Mouse (Mus musculus) c-Kit-positive CD71-positive TER-119-positive erythroid progenitor cells, embryonic 14.5 days (primary cell): ENCODE data around the gene Lamc3.

Experiments used
- DNase-seq: peaks from one replicate; pipeline ENCODE4 v3.0.0-alpha.2; 2013; ENCODE audit warnings: low spot score

Lamc3 gene

DNA sequence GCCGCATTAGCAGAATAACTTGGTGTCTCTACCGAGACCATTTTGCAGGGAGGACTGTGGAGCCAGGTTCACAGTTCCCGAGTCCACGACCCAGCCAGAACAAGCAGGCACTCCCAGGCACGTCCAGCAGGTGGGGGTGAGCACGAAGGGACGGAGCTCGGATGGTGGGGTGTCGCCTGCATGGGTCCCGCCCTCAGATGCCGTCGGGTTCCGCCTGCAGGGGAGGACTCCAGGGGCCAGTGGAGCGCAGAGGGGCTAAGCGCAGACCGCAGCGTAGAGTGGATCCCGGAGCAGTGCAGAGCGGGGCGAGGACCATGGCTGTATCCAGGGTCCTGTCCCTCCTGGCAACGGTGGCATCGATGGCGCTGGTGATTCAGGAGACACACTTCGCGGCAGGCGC is at the start of gene Lamc3:
TSS of gene Lamc3 (plus strand) at position 262 of the 400 bp plus-strand sequence.
- DNase-seq = no peak

- DNase-seq = no peak
Observed at GRCm38 (mm10) chr2:31838868-31839267, 48.2 kb upstream of the Lamc3 start.

- no peak for DNase-seq
Observed at GRCm38 (mm10) chr2:31844729-31845136, 42.4 kb upstream of the Lamc3 start.

GRCm38 (mm10) chr2:31845512-31845895 is 41.6 kb upstream of the Lamc3 start:
- no peak for DNase-seq

GRCm38 (mm10) chr2:31845896-31846691 is 41.0 kb upstream of the Lamc3 start, which contains the start of gene Fibcd1:
TSS of gene Fibcd1 (minus strand) at chr2:31846005.
- no peak for DNase-seq

GRCm38 (mm10) chr2:31846692-31847660 is 40.1 kb upstream of the Lamc3 start:
- DNase-seq = no peak

DNA sequence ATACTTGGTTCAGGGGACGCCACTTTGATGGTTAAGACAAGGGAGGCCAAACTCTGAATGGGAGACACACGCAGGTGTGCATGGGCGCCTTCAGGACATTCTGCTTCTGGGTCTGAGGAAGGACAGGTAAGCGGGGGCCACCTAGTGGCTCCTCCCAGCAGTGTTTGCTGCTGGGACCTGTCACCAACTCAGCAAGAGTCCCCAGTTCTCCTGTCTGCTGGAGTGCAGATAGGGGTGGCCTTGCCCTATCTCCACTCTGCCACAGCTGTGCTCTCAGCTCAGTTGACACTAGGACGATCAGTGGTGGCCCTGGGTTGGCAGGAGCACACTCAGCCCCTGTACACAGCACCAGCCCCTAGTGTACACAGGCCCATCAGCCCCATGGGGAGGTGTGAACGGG is 39.2 kb upstream of the Lamc3 start:
- DNase-seq = peak; percentile 31

DNA sequence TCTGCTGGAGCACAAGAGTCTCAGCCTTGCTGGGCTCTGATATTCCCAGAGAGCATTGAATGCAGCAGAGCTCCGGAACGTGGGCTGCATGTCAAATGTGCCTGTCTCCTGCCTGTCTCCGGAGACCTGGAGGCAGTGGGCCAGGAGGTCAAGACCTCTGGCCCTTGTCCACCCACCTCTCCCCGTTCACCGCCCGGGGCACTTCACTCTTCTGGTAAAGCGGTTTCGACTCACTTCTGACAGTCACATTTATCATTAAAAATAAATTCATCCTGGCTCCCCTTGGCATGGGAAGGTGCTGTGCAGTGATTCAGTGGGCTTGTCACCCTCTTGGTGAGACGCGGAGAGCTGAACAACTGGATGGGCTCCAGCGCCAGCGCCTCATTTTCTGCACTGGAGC is 37.0 kb upstream of the Lamc3 start:
- DNase-seq = no peak

GRCm38 (mm10) chr2:31855991-31856390 is 31.1 kb upstream of the Lamc3 start:
- DNase-seq = no peak

DNA sequence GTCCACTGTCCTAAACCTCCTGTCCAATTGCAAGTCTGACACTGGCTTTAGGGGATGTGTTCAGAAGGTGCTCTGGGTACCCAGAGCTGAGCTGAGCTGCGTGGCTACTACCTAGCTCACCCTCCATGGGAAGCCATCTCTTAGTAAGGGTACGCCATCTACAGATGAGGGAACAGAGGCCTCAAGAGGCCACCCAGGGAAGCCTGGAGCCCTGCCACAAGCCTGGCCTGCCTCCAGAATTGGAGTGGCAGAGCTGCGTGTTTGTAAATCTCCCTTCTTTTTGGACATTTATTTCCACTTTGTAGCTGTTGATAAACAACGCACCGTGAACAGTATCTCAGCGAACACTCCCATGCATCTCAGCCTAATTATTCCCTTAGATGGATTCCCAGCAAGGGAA is 29.9 kb upstream of the Lamc3 start:
- no peak for DNase-seq

DNA sequence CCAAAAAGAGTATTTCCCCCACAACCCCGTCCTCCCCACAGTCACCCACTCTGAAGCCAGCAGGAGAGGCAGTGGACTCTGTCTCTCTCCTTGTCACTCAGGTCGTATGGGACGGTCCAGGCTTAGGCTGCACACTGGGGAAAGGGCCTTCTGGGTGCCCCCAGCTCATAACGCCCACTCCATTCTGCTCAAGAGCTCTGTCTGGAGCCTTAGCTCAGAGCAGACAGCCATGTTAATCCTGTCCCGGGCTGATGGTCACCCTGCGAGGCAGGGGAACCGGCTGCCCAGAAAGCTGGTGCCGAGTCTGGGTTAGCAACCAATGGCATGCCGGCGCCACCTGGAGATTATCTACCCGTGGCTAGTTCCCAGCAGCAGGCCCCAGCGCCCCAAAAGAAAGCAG is 28.6 kb upstream of the Lamc3 start:
- no peak for DNase-seq

GRCm38 (mm10) chr2:31862919-31863318 is 24.2 kb upstream of the Lamc3 start:
- DNase-seq = no peak

DNA sequence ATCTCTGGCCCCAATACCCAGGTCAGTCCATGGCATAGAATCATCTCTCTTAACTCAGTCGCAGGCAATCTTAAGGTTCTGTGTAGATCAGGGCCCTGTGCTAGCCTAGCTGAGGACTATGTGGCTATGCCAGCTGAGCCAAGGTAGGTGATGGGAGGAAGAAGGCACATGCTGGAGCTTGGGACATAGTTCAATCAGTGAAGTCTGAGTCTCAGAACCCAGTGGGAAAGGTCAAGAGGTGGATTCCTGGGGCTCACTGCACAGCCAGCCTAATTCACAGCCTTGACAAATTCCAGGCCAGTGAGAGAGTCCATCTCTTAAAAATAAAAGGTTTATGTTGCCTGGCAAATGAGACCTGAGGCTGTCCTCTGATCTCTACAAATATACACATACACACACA is 23.3 kb upstream of the Lamc3 start:
- DNase-seq = no peak

GRCm38 (mm10) chr2:31864891-31865290 is 22.2 kb upstream of the Lamc3 start:
- no peak for DNase-seq

GRCm38 (mm10) chr2:31865322-31865721 is 21.8 kb upstream of the Lamc3 start:
- DNase-seq = no peak

DNA sequence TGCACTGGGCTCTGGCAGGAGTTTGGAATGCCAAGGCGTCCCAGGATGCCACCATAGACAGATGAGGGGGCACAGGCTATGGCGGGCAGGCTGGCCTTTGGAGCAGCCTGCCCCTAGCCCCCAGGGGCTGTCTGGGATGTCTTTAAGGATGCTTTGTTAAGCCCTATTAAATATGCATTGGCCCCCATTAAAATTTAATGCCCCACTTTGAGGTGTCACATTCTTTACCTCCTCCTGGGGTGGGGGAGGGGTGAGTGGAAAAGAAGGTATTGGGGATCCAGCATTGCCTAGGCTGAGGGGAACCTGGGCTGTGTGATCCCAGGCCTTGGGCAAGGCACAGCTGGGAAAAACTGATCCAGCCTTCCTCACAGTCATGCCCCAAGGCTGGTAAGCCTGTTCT is 21.3 kb upstream of the Lamc3 start:
- no peak for DNase-seq

DNA sequence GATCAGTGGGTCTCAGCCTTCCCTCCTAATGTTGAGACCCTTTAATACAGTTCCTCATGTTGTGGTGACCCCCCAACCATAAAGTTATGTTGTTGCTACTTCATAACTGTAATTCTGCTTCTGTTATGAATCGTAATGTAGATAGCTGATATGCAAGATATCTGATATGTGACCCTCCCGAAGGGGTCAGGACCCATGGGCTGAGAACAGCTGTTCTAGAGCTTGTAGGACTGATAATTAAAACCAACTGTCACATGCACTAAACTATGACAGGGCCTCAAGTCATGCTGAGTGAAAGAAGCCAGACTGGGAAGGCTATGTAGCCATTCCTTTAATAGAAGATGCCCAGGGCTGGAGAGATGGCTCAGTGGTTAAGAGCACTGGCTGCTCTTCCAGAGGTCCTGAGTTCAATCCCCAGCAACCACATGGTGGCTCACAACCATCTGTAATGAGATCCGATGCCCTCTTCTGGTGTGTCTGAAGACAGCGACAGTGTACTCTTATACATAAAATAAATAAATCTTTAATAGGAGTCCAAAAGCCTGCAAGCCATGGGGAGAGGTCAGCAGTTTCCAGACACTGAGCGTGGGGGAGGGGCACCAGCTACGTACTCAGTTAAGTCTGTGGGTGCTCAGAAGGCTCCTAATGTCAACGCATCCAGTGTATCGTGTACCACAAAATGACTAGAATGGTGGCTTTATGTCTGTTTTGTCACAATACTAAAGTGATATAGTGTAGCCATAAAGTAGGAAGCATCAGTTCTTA is 19.1 kb upstream of the Lamc3 start:
- DNase-seq = no peak

DNA sequence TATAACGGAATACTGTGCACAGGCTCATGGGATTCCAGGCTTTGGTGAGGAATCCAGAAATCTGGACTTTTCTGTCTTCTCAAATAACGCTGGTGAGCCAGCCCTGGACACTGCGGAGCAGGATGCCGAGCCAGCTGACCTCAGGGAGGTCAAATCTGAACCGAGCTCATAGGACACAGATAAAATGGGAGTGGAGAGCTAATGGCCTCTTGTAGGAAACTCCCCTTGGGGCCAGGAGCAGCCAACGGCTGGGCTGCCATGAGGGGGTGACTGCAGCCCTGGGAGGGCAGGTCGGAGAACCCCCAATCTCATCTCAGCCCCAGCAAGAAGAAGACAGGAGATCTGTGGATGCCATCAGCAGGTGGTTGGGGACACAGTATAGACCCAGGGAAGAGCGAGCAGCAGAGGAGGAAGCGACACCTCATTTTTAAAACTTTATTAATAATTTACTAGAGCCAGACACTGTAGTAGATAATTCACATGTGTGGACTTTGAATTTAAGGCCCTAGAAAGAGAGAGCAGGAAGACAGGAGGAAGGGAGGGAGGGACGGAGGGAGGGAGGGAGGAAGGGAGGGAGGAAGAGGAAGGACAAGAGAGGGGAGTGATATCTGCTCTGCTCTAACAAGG is 18.4 kb upstream of the Lamc3 start:
- DNase-seq = no peak

- no peak for DNase-seq
Observed at GRCm38 (mm10) chr2:31869692-31870091, 17.4 kb upstream of the Lamc3 start.

DNA sequence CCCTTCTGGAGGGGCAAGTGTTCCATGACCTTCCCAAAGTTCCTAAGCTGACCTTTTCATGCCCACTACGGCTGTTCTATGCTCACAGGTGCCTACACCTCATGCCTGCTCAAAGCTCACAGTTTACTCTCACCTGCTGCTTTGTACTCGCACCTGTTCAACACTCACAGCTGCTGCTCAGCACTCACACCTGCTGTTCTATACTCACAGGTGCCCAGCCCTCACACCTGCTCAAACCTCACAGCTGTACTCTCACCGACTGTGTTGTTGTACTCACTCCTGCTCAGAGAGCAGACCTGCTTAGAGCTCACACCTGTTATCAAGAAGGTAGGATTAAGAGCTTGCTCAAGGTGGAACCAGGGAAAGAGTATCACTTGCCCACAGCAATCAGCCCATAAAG is 16.4 kb upstream of the Lamc3 start:
- no peak for DNase-seq

DNA sequence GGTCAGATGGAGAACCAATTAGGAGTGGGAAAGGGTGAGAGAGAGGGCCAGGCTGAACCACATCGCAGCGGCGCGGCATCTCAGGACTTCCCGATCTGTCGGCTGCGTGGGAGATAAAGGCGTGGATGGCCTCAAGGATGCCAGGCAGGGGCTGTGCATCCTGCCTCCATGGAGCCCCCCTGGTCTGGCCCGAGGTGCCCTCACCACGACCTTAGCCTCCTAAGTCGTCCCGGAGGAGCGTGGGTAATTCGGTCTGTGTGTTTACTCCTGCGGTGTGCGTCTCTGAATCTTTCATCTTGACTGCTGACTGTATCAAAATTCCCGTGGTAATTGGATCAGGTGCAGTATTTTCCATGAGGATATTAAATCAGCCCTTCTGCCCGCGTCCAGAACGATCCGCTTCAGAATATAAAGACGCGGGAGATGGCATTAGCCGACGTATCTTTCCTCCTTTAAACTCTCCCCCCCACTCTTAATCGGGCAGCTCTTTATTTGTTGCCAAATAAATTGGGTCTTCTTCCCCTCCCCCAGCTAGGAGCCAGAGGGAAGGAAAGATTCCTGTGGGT is 12.7 kb upstream of the Lamc3 start:
- no peak for DNase-seq
